25 mouse cellular contexts compared by ENCODE assay signal in the genomic region with DNA sequence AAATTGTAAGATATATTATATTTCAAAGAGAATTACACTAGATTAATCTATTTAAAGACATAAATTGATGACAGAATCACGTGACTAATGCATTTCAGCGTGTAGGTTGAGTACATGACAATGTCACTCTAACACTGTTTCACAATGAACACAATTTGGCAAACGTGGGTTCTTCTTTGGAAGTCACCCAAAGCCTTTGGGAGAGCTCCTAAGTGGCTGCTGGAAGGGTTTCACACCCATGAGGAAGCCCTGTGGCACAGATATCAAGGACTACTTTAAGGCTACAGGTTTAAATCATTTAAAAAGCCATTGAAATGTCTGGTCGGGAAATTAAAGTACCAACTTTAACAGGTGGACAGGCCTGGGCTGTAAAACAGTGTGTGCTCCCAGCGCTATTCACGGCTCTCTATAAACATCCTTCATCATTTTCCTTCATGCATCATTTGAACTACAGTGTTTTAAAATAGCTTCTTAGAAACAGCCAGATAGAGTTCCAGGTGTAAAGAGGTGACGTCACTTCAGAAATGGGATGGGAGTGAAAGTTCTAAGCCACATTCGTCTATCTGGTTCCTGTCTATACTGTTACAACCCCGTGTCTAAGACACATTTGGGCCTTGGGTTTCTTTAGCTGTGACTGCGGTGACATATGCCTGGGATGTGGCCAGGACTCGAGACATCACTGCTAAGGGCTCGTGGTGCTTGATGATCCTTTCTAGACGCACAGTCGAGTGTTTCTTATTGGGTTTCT. TPM values are rescaled to one million over a fixed set of nuclear protein-coding genes. Genes with fewer than 3 reads are reported as not detected.
DNase-seq lines count a peak whose midpoint lies in the region; ATAC-seq and TF ChIP-seq lines count a peak whose summit lies in the region.
"Had no signal": no experiment of that assay in that cellular context is flagged by ENCODE, and none has a peak within 500 bp of the region (broad histone marks: within the 10 kb centered on the region; RNA-seq: fewer than 3 reads in every experiment).

No protein-coding gene starts in this region.

- H3K27me3 ChIP-seq in midbrain, embryonic 11.5 days (ENCODE audit: control insufficient read depth, insufficient read depth, low read length) = no peaks in the 10 kb centered on the region
- no peaks in the 10 kb centered on the region for H3K27me3 ChIP-seq in midbrain, embryonic 15.5 days (replicated peaks)
- H3K27me3 ChIP-seq: hindbrain, embryonic 12.5 days; neural tube, embryonic 15.5 days; Patski had no signal

- H3K9me3 ChIP-seq in midbrain, embryonic 11.5 days (ENCODE audit: control insufficient read depth, low read length) = no peaks in the 10 kb centered on the region
- no peaks in the 10 kb centered on the region for H3K9me3 ChIP-seq in midbrain, embryonic 15.5 days
- H3K9me3 ChIP-seq: heart, embryonic 10.5 days; hindbrain, embryonic 12.5 days; neural tube, embryonic 15.5 days had no signal

- intact Hi-C loops in left cerebral cortex, adult 2 months (cut with DNase I) = no loop called here

- H3K4me1 ChIP-seq in midbrain, embryonic 11.5 days (ENCODE audit: control insufficient read depth, insufficient read depth, low read length) = peaks cover 4% of the 10 kb centered on the region; the same call in 1 of the 2 replicates
- peaks cover 3% of the 10 kb centered on the region for H3K4me1 ChIP-seq in midbrain, embryonic 15.5 days

- 84% methylated on average over 14 of the region's 14 CpGs for WGBS in midbrain, embryonic 11.5 days
- 87% methylated on average over 14 of the region's 14 CpGs for WGBS in midbrain, embryonic 15.5 days

- H3K4me2 ChIP-seq in midbrain, embryonic 11.5 days = no peak overlapping the region
- no peak overlapping the region for H3K4me2 ChIP-seq in midbrain, embryonic 15.5 days
- H3K4me2 ChIP-seq: hindbrain, embryonic 12.5 days; neural tube, embryonic 15.5 days had no signal

- H3K36me3 ChIP-seq in midbrain, embryonic 11.5 days (ENCODE audit: control insufficient read depth, insufficient read depth, low read length) = no peaks in the 10 kb centered on the region
- H3K36me3 ChIP-seq in midbrain, embryonic 15.5 days (replicated peaks) = no peaks in the 10 kb centered on the region
- H3K36me3 ChIP-seq: heart, embryonic 10.5 days; hindbrain, embryonic 12.5 days; neural tube, embryonic 15.5 days had no signal

- no peak overlapping the region; the same call in 1 of the 2 replicates for H3K27ac ChIP-seq in midbrain, embryonic 11.5 days (ENCODE audit: low read depth, low read length)
- no peak overlapping the region for H3K27ac ChIP-seq in midbrain, embryonic 15.5 days
- no peak overlapping the region for H3K27ac ChIP-seq in left cerebral cortex, adult 2 months
- H3K27ac ChIP-seq: heart, embryonic 10.5 days; hindbrain, embryonic 12.5 days; layer of hippocampus, adult 2 months; neural tube, embryonic 15.5 days; stomach, postnatal 0 days had no signal

- no peak overlapping the region for H3K4me3 ChIP-seq in midbrain, embryonic 11.5 days (ENCODE audit: low read depth, low read length)
- no peak overlapping the region for H3K4me3 ChIP-seq in midbrain, embryonic 15.5 days
- no peak overlapping the region for H3K4me3 ChIP-seq in left cerebral cortex, adult 2 months
- H3K4me3 ChIP-seq: heart, embryonic 10.5 days; hindbrain, embryonic 12.5 days; layer of hippocampus, adult 2 months; neural tube, embryonic 15.5 days had no signal

- DNase-seq in cerebellum, postnatal 14 days = peak; percentile 17 to 30
- no peak for DNase-seq in cerebellum, postnatal 36 days
- DNase-seq in midbrain, embryonic 11.5 days (ENCODE audit: low spot score, missing footprints) = peak; percentile 64
- peak; percentile 40 for DNase-seq in brain, adult 2 months (ENCODE audit: low read depth, low spot score)
- DNase-seq in ovary, adult 18-20 months (ENCODE audit: low spot score) = no peak
- DNase-seq in left cerebral cortex, adult 2 months (ENCODE audit: extremely low spot score in 1 of 2, low spot score in 2 of 2) = no peak
- DNase-seq: gastrocnemius, postnatal 25 days; heart, postnatal 10 days; kidney, adult 8-10 months; kidney, postnatal 14 days; left cerebral cortex, postnatal 4 days; lung, adult 18-20 months; lung, postnatal 14 days; midbrain, embryonic 14.5 days; right cerebral cortex, postnatal 4 days; thymus, postnatal 14 days had no signal

- TF ChIP-seq CTCF in left cerebral cortex, adult 2 months (IDR thresholded peaks at IDR 0.05) = no peak

- H3K9ac ChIP-seq in midbrain, embryonic 11.5 days (ENCODE audit: low read length) = no peak overlapping the region
- H3K9ac ChIP-seq in midbrain, embryonic 15.5 days = no peak overlapping the region
- H3K9ac ChIP-seq: hindbrain, embryonic 12.5 days; neural tube, embryonic 15.5 days had no signal

- ATAC-seq in midbrain, embryonic 11.5 days (ENCODE audit: low FRiP score) = no peak
- no peak for ATAC-seq in midbrain, embryonic 15.5 days (replicated peaks)
- ATAC-seq: forebrain, embryonic 16.5 days; inflammation-experienced regulatory T-cells, adult 6 months; Patski had no signal

RNA-seq across cellular contexts. Expression of a gene that starts 3.9 kb away (rescaled TPM):
- polyA plus RNA-seq in midbrain, embryonic 11.5 days (2014; fragmentation: Nextera tagmentation; extraction: Ambion mirVana) = 8.4 and 8.9 TPM in 2 replicates
- 10.9 and 12.0 TPM in 2 replicates for polyA plus RNA-seq in midbrain, embryonic 15.5 days (2015; fragmentation: Nextera tagmentation; extraction: Ambion mirVana)
- total RNA-seq in left cerebral cortex, adult 2 months (2021) = 10 to 100 TPM; 58.8 to 63.3 TPM

Comparison
In these comparisons a context has a peak if more than half of its experiments do, and no peak if none do; other contexts are left out.
1. DNase-seq: peak in cerebellum, postnatal 14 days (2 of 2), midbrain, embryonic 11.5 days (single experiment) and brain, adult 2 months (single experiment); none in cerebellum, postnatal 36 days (0 of 2), ovary, adult 18-20 months (single experiment) and left cerebral cortex, adult 2 months (0 of 2).